Mouse (Mus musculus) bone marrow macrophage, adult 2 months (primary cell): ENCODE results near the gene F830045P16Rik. TPM values are rescaled to one million over a fixed set of nuclear protein-coding genes. Genes with fewer than 3 reads are reported as not detected.

Source experiments
- H3K27ac ChIP-seq: 2 replicates; pipeline ENCODE4 v1.5.1; 2012; ENCODE audit warnings: low read depth, low read length; ENCODE audit not compliant: insufficient read depth
- H3K4me1 ChIP-seq: 2 replicates; pipeline ENCODE4 v1.6.1; 2012; ENCODE audit warnings: low read length; ENCODE audit not compliant: control insufficient read depth, insufficient read depth
- H3K4me3 ChIP-seq: 2 replicates; pipeline ENCODE4 v1.5.1; 2012; ENCODE audit warnings: mild to moderate bottlenecking, low read length, moderate library complexity; ENCODE audit not compliant: insufficient read depth
- CTCF ChIP-seq: IDR thresholded peaks from 2 replicates; pipeline ENCODE4 v1.5.1; 2012; ENCODE audit warnings: low read depth, mild to moderate bottlenecking, low read length, moderate library complexity
- POLR2A ChIP-seq: IDR thresholded peaks from 2 replicates; pipeline ENCODE4 v1.6.1; 2012; ENCODE audit warnings: mild to moderate bottlenecking, low read depth, low read length, borderline replicate concordance
- polyA plus RNA-seq: library from polyadenylated mRNA; stranded (reverse); fragments of >200 nt; gene quantifications from 2 replicates; pipeline ENCODE4 v1.2.4, GENCODE M21; 2012; ENCODE audit not compliant: missing spikeins, insufficient read depth, insufficient read length

F830045P16Rik gene
- polyA plus RNA-seq, 1 experiment = 0.28 TPM

GRCm38 (mm10) chr2:129544919-129545318, 8.5 kb upstream of the F830045P16Rik start:
- Histone ChIP-seq H3K27ac (peak overlapping the region; percentile 99), H3K4me1 (peaks cover 50% of the 10 kb centered on the region), H3K4me3 (no peak overlapping the region)
- TF ChIP-seq CTCF (no peak), POLR2A (no peak)

GRCm38 (mm10) chr2:129544448-129544847, 8.0 kb upstream of the F830045P16Rik start:
- H3K4me1 ChIP-seq = peaks cover 48% of the 10 kb centered on the region
- peak overlapping the region; percentile 99 for H3K27ac ChIP-seq
- no peak overlapping the region for H3K4me3 ChIP-seq
- TF ChIP-seq CTCF (no peak), POLR2A (no peak)

GRCm38 (mm10) chr2:129540036-129540435, 3.6 kb upstream of the F830045P16Rik start:
- TF ChIP-seq CTCF (no peak), POLR2A (no peak)
- Histone ChIP-seq H3K4me3 (no peak overlapping the region), H3K27ac (no peak overlapping the region), H3K4me1 (peaks cover 26% of the 10 kb centered on the region)

- Histone ChIP-seq H3K27ac (no peak overlapping the region), H3K4me1 (peaks cover 20% of the 10 kb centered on the region), H3K4me3 (no peak overlapping the region)
- no peak for TF ChIP-seq POLR2A
Measured at GRCm38 (mm10) chr2:129539175-129539574, 2.8 kb upstream of the F830045P16Rik start.

- Histone ChIP-seq H3K4me3 (no peak overlapping the region), H3K4me1 (peaks cover 22% of the 10 kb centered on the region), H3K27ac (no peak overlapping the region)
- no peak for TF ChIP-seq CTCF
- no peak for TF ChIP-seq POLR2A
Measured at GRCm38 (mm10) chr2:129537926-129538325, 1.5 kb upstream of the F830045P16Rik start.

GRCm38 (mm10) chr2:129537360-129537759, 958 bp upstream of the F830045P16Rik start:
- TF ChIP-seq POLR2A = no peak
- TF ChIP-seq CTCF = no peak
- H3K27ac ChIP-seq = no peak overlapping the region
- H3K4me1 ChIP-seq = peaks cover 23% of the 10 kb centered on the region
- H3K4me3 ChIP-seq = no peak overlapping the region

- peaks cover 23% of the 10 kb centered on the region for H3K4me1 ChIP-seq
- H3K4me3 ChIP-seq = no peak overlapping the region
- H3K27ac ChIP-seq = no peak overlapping the region
- no peak for TF ChIP-seq CTCF
- TF ChIP-seq POLR2A = no peak
Measured at GRCm38 (mm10) chr2:129536926-129537325, 524 bp upstream of the F830045P16Rik start.

- H3K27ac ChIP-seq = no peak overlapping the region
- no peak for TF ChIP-seq CTCF
- TF ChIP-seq POLR2A = no peak
- no peak overlapping the region for H3K4me3 ChIP-seq
- peaks cover 23% of the 10 kb centered on the region for H3K4me1 ChIP-seq
Measured at GRCm38 (mm10) chr2:129534886-129535591, 1.4 kb downstream of the F830045P16Rik start.

GRCm38 (mm10) chr2:129531890-129532289, 4.5 kb downstream of the F830045P16Rik start:
- H3K4me1 ChIP-seq = peaks cover 16% of the 10 kb centered on the region
- H3K4me3 ChIP-seq = no peak overlapping the region
- TF ChIP-seq CTCF = no peak
- TF ChIP-seq POLR2A = no peak
- no peak overlapping the region for H3K27ac ChIP-seq

- Histone ChIP-seq H3K4me3 (no peak overlapping the region), H3K4me1 (peaks cover 17% of the 10 kb centered on the region), H3K27ac (no peak overlapping the region)
- no peak for TF ChIP-seq CTCF
- TF ChIP-seq POLR2A = no peak
Measured at GRCm38 (mm10) chr2:129531102-129531501, 5.3 kb downstream of the F830045P16Rik start.
